Mouse (Mus musculus) forelimb bud, embryonic 11.5 days (tissue): ENCODE data around the gene Pole2.

Experiments used
- DNase-seq: peaks from one replicate; pipeline ENCODE4 v3.0.0-alpha.2; 2012; ENCODE audit warnings: low read depth, low spot score

Pole2 gene

DNA sequence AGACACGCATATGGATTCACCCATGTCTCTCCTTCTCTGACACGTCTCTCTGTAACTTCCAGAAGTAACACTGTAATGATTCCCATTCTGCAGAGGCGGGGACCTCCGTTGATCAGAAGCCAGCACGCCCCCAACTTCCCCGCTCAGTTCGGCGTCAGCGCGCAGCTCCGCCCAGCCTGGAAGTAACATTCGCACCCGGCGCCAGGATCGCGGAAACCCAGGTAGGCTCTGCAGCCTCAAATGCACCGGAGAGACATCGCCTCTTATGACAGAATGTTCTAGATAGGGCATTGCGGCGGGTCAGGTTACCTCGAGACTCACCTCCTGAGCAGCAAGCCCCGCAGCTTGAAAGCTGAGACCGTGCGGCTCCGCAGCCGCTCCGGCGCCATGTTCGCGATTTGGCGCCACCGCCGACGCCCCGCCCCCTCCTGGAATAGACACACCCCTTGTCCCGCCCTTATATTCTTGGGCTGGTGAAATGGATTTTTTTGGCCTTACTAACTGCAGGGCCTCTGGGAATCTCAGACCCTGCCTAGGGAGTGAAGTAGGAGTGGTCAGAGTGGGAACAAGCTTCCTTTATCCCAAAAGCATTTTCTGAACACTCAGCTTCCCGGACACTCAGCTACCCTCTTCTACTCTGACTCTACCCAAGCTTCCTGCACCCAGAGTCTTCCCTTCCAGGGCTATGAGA lies at the start of gene Pole2:
Gene Pole2, minus strand, starts transcription at position 420 of the 691 bp plus-strand sequence.
- peak; percentile 85 for DNase-seq

DNA sequence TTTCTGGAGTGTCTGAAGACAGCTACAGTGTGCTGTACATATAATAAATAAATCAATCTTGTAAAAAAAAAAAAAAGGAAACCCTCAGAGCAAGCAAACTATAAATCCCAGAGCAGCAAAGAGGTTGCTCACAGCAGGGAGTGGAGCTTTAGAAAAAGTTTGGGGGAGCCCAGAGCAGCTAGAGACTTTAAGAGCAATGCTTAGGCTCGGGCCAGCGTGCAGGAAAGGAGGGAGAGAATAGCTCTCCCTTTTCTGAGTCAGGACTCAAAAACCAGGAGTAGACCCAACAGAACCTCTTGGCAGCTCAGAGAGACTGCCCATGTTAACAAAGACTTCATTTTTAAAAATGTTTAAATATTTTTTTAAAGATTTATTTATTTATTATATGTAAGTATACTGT lies 41.0 kb upstream of the Pole2 start:
- no peak for DNase-seq

DNA sequence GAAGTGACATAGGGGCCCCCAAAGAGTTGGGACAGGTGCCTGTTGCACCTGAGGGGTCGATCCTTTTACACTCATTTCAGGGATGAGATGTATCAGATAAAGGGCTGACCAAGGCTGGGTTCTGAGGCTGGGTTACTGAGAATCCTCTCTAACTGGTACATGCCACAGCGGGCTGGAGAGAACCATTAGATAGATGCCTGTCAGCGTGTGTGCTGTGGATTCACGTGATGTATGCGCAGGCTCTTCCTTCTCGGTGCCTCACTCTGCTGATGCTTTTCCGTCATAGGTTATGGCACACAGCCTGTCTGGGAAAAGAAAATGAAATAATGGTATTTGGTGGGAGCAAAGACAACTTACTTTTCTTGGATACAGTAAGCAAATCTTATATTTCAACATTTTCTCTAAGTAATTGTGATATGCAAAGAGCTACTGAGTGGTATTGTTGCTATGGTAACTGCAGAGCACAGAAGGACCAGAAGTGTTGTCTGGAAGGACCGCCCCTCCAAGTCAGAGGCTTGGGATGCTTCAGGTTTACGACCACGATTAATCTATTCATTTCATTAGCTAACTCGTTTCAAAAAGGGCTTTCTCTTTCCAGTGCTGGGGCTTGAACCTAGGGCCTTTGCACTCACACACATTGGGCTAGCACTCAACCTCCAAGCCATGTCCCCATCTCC lies 40.1 kb upstream of the Pole2 start:
- no peak for DNase-seq

- DNase-seq = no peak
Observed at GRCm38 (mm10) chr12:69265031-69265430, 37.0 kb upstream of the Pole2 start.

GRCm38 (mm10) chr12:69262251-69262650 lies 34.3 kb upstream of the Pole2 start:
- DNase-seq = no peak

DNA sequence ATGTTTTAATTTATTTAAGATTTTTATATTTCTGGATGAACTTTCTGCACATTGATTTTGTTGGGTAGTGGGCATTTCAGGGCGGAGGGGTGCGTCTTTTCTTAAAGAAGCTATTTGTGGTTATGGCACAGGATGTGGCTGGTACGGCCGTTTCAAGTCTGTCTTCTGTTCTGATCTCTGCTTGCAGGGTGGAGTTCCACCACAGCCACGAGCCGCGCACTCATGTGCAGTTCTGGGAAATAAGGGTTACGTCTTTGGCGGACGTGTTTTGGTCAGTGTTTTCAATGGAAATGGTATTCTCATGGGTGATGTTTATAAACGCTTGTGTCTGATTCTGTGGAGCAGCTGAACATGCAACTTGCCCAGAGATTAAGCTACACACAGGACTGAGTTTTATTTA lies 29.8 kb upstream of the Pole2 start:
- DNase-seq = no peak

GRCm38 (mm10) chr12:69253806-69254205 lies 25.8 kb upstream of the Pole2 start:
- no peak for DNase-seq

- DNase-seq = no peak
Observed at GRCm38 (mm10) chr12:69250756-69251155, 22.8 kb upstream of the Pole2 start.

DNA sequence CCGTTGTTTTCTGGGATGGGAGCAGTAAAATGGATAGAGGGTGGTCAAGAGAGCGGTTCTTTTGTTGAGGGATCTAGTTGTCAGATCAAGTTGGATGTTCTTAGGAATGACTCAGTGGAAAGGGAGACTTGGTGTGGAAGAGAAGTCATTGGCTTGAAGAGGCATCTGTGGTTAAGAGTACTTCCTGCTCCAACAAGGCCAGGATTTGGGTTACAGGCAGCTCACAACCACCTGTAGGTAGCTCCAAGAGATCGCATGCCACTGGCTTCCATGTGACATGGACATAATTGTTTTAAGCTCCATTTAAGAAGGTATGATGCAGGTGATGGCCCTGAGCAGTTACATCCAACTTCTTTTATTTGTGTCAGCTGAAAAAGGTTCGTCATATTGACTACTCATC lies 21.8 kb upstream of the Pole2 start:
- DNase-seq = no peak

DNA sequence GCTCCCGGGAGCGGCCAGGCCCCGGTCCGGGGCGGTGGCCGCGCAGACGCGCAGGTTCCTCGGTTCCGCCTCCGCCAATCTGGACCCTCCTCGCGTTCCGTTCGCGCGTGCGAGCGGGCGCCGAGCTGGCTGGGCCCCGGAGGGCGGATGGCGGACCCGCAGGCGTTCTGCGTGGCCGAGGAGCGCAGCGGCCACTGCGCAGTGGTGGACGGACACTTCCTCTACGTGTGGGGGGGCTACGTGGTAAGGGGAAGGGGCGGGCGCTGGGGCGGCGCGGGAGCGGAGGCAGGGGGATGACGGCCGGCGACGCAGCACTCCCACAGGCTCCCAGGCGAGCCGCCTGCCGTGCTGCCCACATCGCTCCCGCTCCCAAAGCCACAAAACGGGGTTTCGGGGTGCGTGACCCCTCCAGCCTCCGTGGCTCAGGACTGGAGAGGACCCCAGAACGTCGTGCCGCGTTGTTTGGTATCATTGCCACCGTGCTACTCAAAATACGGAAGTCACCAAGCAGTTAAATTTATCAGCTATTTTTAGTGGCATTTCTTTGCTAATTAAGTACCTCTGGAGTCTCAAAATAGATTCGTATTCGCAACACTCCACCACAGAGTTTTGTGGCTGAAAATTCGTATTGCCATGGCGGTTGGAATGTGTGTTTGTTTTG lies 13.9 kb upstream of the Pole2 start:
- DNase-seq = peak; percentile 41

- DNase-seq = peak; percentile 12
Observed at GRCm38 (mm10) chr12:69241405-69241770, 13.4 kb upstream of the Pole2 start.

- no peak for DNase-seq
Observed at GRCm38 (mm10) chr12:69240876-69241275, 12.9 kb upstream of the Pole2 start, which contains the start of gene Klhdc1. Klhdc1 (plus strand) TSS chr12:69241176.

DNA sequence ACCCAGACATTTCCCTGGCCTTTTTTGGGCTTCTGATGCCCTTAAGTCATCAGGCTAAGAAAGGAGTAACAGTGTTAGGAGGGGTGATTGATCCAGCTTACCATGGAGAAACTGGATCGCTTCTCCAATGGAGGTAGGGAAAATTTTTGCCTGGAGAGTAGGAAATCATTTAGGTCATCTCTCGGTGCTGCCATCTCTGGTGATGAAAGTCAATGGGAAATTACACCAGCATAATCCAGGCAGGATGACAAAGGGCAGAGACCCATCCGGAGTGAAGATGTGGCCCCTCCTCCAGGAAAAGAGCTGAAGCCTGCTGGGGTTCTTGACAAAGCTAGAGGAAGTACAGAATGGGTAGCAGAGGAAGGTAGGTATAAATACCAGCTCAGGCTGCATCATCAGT lies 10.3 kb upstream of the Pole2 start:
- no peak for DNase-seq

DNA sequence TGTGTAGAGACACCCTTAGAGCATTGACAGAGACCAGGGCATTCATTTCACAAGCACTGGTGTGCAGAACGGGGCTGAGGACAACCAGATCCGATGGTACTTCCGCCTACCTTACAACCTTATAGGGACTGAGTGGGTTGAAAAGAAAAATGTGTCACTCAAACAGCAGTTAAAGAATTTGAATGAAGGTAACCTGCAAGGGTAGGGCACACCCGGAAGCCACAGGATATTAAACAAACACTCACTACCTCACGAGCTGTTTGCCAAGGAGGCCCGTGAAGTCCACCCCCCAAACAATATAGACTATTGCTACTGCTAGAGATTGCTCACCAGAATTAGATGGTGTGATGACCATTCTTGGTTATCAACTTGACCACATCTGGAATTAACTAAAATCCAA lies 7.8 kb upstream of the Pole2 start:
- no peak for DNase-seq

DNA sequence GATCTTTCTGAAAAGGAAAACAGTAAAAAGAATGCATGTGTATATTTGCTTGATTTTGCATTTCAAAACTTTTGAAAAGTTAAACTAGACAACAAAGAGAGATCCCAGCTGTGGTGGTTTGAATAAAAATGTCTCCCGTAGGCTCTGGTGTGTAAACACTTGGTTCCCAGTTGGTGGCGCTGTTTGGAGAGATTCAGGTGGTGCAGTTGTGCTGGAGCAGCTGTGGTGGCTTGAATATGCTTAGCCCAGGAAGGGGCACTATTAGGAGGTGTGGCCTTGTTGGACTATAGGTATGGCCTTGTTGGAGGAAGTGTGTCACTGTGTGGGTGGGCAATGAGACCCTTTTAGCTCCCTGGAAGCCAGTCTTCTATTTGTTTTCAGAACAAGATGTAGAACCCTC lies 1.3 kb upstream of the Pole2 start:
- no peak for DNase-seq

- DNase-seq = no peak
Observed at GRCm38 (mm10) chr12:69220613-69221277, 7.2 kb downstream of the Pole2 start.

GRCm38 (mm10) chr12:69216587-69216986 lies 11.4 kb downstream of the Pole2 start:
- DNase-seq = no peak

GRCm38 (mm10) chr12:69215000-69215785 lies 12.8 kb downstream of the Pole2 start:
- DNase-seq = no peak

GRCm38 (mm10) chr12:69214393-69214792 lies 13.6 kb downstream of the Pole2 start:
- no peak for DNase-seq

- DNase-seq = no peak
Observed at GRCm38 (mm10) chr12:69213186-69213777, 14.7 kb downstream of the Pole2 start.

- no peak for DNase-seq
Observed at GRCm38 (mm10) chr12:69211057-69211456, 16.9 kb downstream of the Pole2 start.
